Mouse (Mus musculus): ENCODE measurements at regions not wholly inside any gene's neighbourhood (a gene's known extent, or its start where the extent isn't known, plus 50 kb on each side); places are given as distances from the start of the nearest gene placed in this dataset.

DNA sequence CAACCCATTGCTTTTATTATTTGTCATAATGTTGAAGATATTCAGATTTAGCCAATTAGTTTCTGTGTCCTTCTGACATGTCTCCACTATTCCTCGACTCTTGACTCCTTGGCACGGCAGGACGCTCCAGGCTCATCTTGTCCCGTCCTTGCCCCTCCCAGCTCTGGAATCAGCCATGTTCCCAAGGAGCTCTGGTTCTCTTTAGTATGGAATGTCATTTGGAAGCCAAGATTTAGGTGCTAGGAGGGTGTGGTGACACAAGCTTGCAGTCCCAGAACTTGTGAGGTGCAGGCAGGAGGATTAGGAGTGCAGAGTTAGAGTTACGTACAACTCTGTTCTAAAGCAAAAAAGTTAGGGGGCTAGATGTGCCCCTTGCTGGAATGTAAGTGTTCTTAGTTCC, 166.9 kb upstream of the Klf4 start:
- no peak for TF ChIP-seq CTCF (IDR thresholded peaks at IDR 0.05; ENCODE audit: low read depth)
- no peaks in the 10 kb centered on the region for H3K27me3 ChIP-seq (ENCODE audit: insufficient read depth, low read length)
- no peak overlapping the region for H3K4me3 ChIP-seq (ENCODE audit: low read depth, low read length)
- H3K9ac ChIP-seq, result no peak overlapping the region
- H3K9me3 ChIP-seq (ENCODE audit: low read depth, low read length), result no peaks in the 10 kb centered on the region
- H3K4me2 ChIP-seq, result no peak overlapping the region
- 83% methylated on average over 5 of the region's 5 CpGs for WGBS
- no peaks in the 10 kb centered on the region for H3K36me3 ChIP-seq (ENCODE audit: insufficient read depth)
- DNase-seq (no peak), ATAC-seq (ENCODE audit: insufficient read depth) (no peak)
- no peak overlapping the region for H3K27ac ChIP-seq (ENCODE audit: low read depth)
- H3K4me1 ChIP-seq (ENCODE audit: insufficient read depth), result 0 out of 2 replicates have a peak, but pooled peaks cover 2% of the 10 kb centered on the region

- Histone ChIP-seq H3K9ac (no peak overlapping the region), H3K36me3 (ENCODE audit: insufficient read depth) (no peaks in the 10 kb centered on the region), H3K27ac (ENCODE audit: low read depth) (no peak overlapping the region), H3K4me2 (no peak overlapping the region), H3K4me1 (ENCODE audit: insufficient read depth) (0 out of 2 replicates have a peak, but pooled peaks cover 2% of the 10 kb centered on the region), H3K27me3 (ENCODE audit: insufficient read depth, low read length) (no peaks in the 10 kb centered on the region), H3K9me3 (ENCODE audit: low read depth, low read length) (no peaks in the 10 kb centered on the region), H3K4me3 (ENCODE audit: low read depth, low read length) (no peak overlapping the region)
- WGBS, result 59% methylated on average over 12 of the region's 12 CpGs
- TF ChIP-seq CTCF (IDR thresholded peaks at IDR 0.05; ENCODE audit: low read depth), result no peak
- DNase-seq (no peak), ATAC-seq (ENCODE audit: insufficient read depth) (no peak)
Measured at GRCm38 (mm10) chr4:55697108-55697507, 164.8 kb upstream of the Klf4 start.

- no peaks in the 10 kb centered on the region for H3K27me3 ChIP-seq (ENCODE audit: insufficient read depth, low read length)
- 9% methylated on average over 1 of the region's 1 CpGs for WGBS
- H3K4me3 ChIP-seq (ENCODE audit: low read depth, low read length), result no peak overlapping the region
- DNase-seq, result peak; percentile 85
- H3K4me1 ChIP-seq (ENCODE audit: insufficient read depth), result 0 out of 2 replicates have a peak, but pooled peaks cover 2% of the 10 kb centered on the region
- H3K36me3 ChIP-seq (ENCODE audit: insufficient read depth), result no peaks in the 10 kb centered on the region
- peak; percentile 71; the same call in 1 of the 2 replicates for ATAC-seq (ENCODE audit: insufficient read depth)
- H3K4me2 ChIP-seq, result no peak overlapping the region
- no peak overlapping the region for H3K27ac ChIP-seq (ENCODE audit: low read depth)
- H3K9me3 ChIP-seq (ENCODE audit: low read depth, low read length), result no peaks in the 10 kb centered on the region
- H3K9ac ChIP-seq, result no peak overlapping the region
- TF ChIP-seq CTCF (IDR thresholded peaks at IDR 0.05; ENCODE audit: low read depth), result no peak
Measured at GRCm38 (mm10) chr4:55696428-55696827, 164.2 kb upstream of the Klf4 start.

DNA sequence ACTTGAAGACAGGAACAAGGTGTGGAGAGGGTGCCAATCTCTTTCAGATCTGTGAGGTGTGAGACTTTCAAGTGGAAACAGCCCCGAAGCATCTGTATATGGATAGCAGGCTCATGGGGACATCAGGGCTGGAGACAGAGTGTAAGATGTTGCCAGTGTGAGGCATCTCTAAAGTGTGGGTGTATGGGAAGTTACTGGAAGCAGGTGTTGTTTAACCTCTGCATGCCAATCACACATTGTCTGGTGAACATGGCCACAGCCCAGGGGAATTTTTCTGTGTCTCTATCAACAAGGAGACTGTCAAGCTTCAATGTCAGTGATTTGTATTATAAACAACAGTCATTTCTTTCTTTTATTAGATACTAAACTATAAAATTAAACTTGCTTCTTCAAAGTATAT, 163.0 kb upstream of the Klf4 start:
- Histone ChIP-seq H3K4me1 (ENCODE audit: insufficient read depth) (0 out of 2 replicates have a peak, but pooled peaks cover 2% of the 10 kb centered on the region), H3K9ac (no peak overlapping the region), H3K27me3 (ENCODE audit: insufficient read depth, low read length) (no peaks in the 10 kb centered on the region), H3K9me3 (ENCODE audit: low read depth, low read length) (no peaks in the 10 kb centered on the region), H3K27ac (ENCODE audit: low read depth) (no peak overlapping the region), H3K4me3 (ENCODE audit: low read depth, low read length) (no peak overlapping the region), H3K4me2 (no peak overlapping the region), H3K36me3 (ENCODE audit: insufficient read depth) (no peaks in the 10 kb centered on the region)
- no peak for TF ChIP-seq CTCF (IDR thresholded peaks at IDR 0.05; ENCODE audit: low read depth)
- WGBS, result 76% methylated on average over 1 of the region's 1 CpGs
- no peak for ATAC-seq (ENCODE audit: insufficient read depth)
- DNase-seq, result no peak

- TF ChIP-seq CTCF (IDR thresholded peaks at IDR 0.05; ENCODE audit: low read depth), result no peak
Measured at GRCm38 (mm10) chr4:55689479-55689878, 157.2 kb upstream of the Klf4 start.

DNA sequence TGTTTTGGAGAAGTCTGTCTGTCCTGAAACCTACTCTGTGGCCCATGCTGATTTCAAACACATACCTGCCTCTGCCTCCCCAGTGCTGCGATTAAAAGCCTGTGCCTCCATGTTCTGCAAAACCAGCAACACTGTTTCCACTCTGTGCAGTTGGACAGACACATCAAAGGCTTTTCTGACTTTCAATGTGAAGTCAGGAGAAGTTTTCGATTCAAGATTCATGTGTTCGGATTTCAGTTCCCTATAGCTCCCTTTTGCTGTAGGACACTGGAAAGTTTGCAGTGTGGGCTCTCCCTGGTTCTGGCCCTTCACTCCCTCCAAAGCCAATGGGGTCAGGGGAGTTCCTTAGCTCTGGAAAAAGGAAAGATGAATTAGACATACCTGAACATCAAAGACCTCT, 154.5 kb upstream of the Klf4 start:
- Histone ChIP-seq H3K36me3 (ENCODE audit: insufficient read depth) (no peaks in the 10 kb centered on the region), H3K4me3 (ENCODE audit: low read depth, low read length) (no peak overlapping the region), H3K27me3 (ENCODE audit: insufficient read depth, low read length) (no peaks in the 10 kb centered on the region), H3K4me2 (no peak overlapping the region), H3K27ac (ENCODE audit: low read depth) (no peak overlapping the region), H3K9me3 (ENCODE audit: low read depth, low read length) (no peaks in the 10 kb centered on the region), H3K9ac (no peak overlapping the region), H3K4me1 (ENCODE audit: insufficient read depth) (no peaks in the 10 kb centered on the region)
- no peak for DNase-seq
- no peak for TF ChIP-seq CTCF (IDR thresholded peaks at IDR 0.05; ENCODE audit: low read depth)
- ATAC-seq (ENCODE audit: insufficient read depth), result no peak
- WGBS, result 93% methylated on average over 3 of the region's 3 CpGs

More at GRCm38 (mm10) chr4:55689479-55689878, 157.2 kb upstream of the Klf4 start:
- Histone ChIP-seq H3K9ac (no peak overlapping the region), H3K4me2 (no peak overlapping the region), H3K27ac (ENCODE audit: low read depth) (no peak overlapping the region), H3K4me1 (ENCODE audit: insufficient read depth) (no peaks in the 10 kb centered on the region), H3K36me3 (ENCODE audit: insufficient read depth) (no peaks in the 10 kb centered on the region), H3K27me3 (ENCODE audit: insufficient read depth, low read length) (no peaks in the 10 kb centered on the region), H3K4me3 (ENCODE audit: low read depth, low read length) (no peak overlapping the region), H3K9me3 (ENCODE audit: low read depth, low read length) (no peaks in the 10 kb centered on the region)
- ATAC-seq (ENCODE audit: insufficient read depth) (no peak), DNase-seq (no peak)
- WGBS, result 82% methylated on average over 1 of the region's 1 CpGs

DNA sequence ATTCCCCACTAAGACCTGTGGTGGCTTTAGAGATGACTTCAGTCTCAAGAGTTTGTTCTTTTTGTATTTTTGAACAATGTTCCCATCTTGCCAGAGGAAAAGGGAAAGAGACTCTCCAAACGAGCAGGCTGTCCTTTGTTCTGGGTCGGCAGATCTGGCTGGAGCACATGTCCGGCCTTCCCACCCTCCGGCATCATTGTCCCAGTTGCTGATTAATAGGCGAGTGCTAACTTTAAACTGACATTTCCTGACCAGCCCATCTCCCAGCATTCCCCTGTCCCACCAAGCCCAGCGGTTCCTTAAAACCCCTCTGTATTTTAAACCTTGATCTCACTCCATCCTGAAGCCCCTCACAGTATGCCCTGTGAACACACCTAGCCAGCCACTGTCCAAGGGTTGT, 140.0 kb upstream of the Klf4 start:
- Histone ChIP-seq H3K36me3 (ENCODE audit: insufficient read depth) (no peaks in the 10 kb centered on the region), H3K9ac (no peak overlapping the region), H3K27ac (ENCODE audit: low read depth) (no peak overlapping the region), H3K4me1 (ENCODE audit: insufficient read depth) (no peaks in the 10 kb centered on the region), H3K4me3 (ENCODE audit: low read depth, low read length) (no peak overlapping the region), H3K9me3 (ENCODE audit: low read depth, low read length) (no peaks in the 10 kb centered on the region), H3K4me2 (no peak overlapping the region), H3K27me3 (ENCODE audit: insufficient read depth, low read length) (no peaks in the 10 kb centered on the region)
- DNase-seq (peak; percentile 21), ATAC-seq (ENCODE audit: insufficient read depth) (no peak)
- TF ChIP-seq CTCF (IDR thresholded peaks at IDR 0.05; ENCODE audit: low read depth), result no peak
- 60% methylated on average over 6 of the region's 6 CpGs for WGBS

DNA sequence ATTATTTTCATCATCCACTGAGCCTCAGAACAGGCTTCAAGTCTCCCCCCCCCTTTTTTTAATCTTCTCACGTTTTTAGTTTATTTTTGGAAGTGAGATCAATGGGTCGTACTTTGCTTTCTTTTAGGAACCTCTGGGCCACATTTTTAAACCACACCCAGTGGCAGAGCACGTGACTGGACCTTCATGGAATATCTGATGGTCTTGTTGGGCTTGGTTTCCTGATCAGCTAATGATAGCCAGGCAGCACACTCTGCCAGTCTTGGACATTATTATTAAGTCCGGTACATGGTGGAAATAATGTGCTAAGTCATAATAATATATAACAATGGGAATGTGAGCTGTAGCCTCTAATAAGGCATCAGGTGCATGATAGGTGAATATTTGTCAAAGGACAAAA, 138.0 kb upstream of the Klf4 start:
- Histone ChIP-seq H3K4me2 (no peak overlapping the region), H3K36me3 (ENCODE audit: insufficient read depth) (no peaks in the 10 kb centered on the region), H3K4me3 (ENCODE audit: low read depth, low read length) (no peak overlapping the region), H3K27me3 (ENCODE audit: insufficient read depth, low read length) (no peaks in the 10 kb centered on the region), H3K9ac (no peak overlapping the region), H3K4me1 (ENCODE audit: insufficient read depth) (no peaks in the 10 kb centered on the region), H3K27ac (ENCODE audit: low read depth) (no peak overlapping the region), H3K9me3 (ENCODE audit: low read depth, low read length) (no peaks in the 10 kb centered on the region)
- TF ChIP-seq CTCF (IDR thresholded peaks at IDR 0.05; ENCODE audit: low read depth), result no peak
- DNase-seq, result no peak
- WGBS, result 60% methylated on average over 4 of the region's 4 CpGs
- no peak for ATAC-seq (ENCODE audit: insufficient read depth)

Measured in lung, embryonic 14.5 days (tissue).